Mouse (Mus musculus) midbrain, embryonic 14.5 days (tissue): ENCODE measurements around the gene Mfap3. TPM values are rescaled to one million over a fixed set of nuclear protein-coding genes. Genes with fewer than 3 reads are reported as not detected.
A peak's percentile ranks its signal among the peaks of the same experiment; 100 is the strongest.

Source experiments
- ATAC-seq: fragments of 200-750 bp; cut with Nextera tagmentation; 2 replicates; pipeline ENCODE4 v1.8.0; 2017; ENCODE audit warnings: moderate number of reproducible peaks, moderate library complexity; ENCODE audit not compliant: low FRiP score, low TSS enrichment
- DNase-seq: peaks from one replicate; pipeline ENCODE4 v3.0.0-alpha.2; 2015
- H3K27ac ChIP-seq: fragments of 300-500 bp; sonication (generic); replicated peaks from 2 replicates; pipeline ENCODE4 v1.5.1; 2014; ENCODE audit warnings: mild to moderate bottlenecking, low read depth, low read length, moderate library complexity
- H3K27me3 ChIP-seq: fragments of 300-500 bp; sonication (generic); 2 replicates; pipeline ENCODE4 v1.6.1; 2014; ENCODE audit warnings: low read length, control low read depth, mixed read lengths; ENCODE audit not compliant: control insufficient read depth, insufficient read depth
- H3K36me3 ChIP-seq: fragments of 300-500 bp; sonication (generic); 2 replicates; pipeline ENCODE4 v1.6.1; 2014; ENCODE audit warnings: low read length, control low read depth; ENCODE audit not compliant: control insufficient read depth, insufficient read depth
- H3K4me1 ChIP-seq: fragments of 300-500 bp; sonication (generic); 2 replicates; pipeline ENCODE4 v1.6.1; 2014; ENCODE audit warnings: mild to moderate bottlenecking, antibody characterized with exemption, low read length, control low read depth; ENCODE audit not compliant: control insufficient read depth, insufficient read depth
- H3K4me2 ChIP-seq: fragments of 300-500 bp; sonication (generic); 2 replicates; pipeline ENCODE4 v1.6.1; 2014; ENCODE audit warnings: mild to moderate bottlenecking, low read length, moderate library complexity
- H3K4me3 ChIP-seq: fragments of 300-500 bp; sonication (generic); replicated peaks from 2 replicates; pipeline ENCODE4 v1.5.1; 2014; ENCODE audit warnings: low read depth, low read length
- H3K9ac ChIP-seq: fragments of 300-500 bp; sonication (generic); replicated peaks from 2 replicates; pipeline ENCODE4 v1.6.1; 2014; ENCODE audit warnings: mild to moderate bottlenecking, low read length, moderate library complexity
- H3K9me3 ChIP-seq: fragments of 300-500 bp; sonication (generic); 2 replicates; pipeline ENCODE4 v1.6.1; 2016; ENCODE audit warnings: low read length, control low read depth, mixed read lengths; ENCODE audit not compliant: control insufficient read depth
- WGBS: fragments of 180-500 bp; shearing (Covaris S2); extraction: QIAGEN DNeasy Blood & Tissue Kit; methylation state at CpG from one replicate; pipeline ENCODE4 v1.1.7; 2014; 5-methylcytosine and 5-hydroxymethylcytosine counted together
- polyA plus RNA-seq: library from polyadenylated mRNA; unstranded; fragments of >200 nt; fragmentation: Nextera tagmentation; extraction: Ambion mirVana; gene quantifications from 2 replicates; pipeline ENCODE4 v1.2.1, GENCODE M21; 2014

Mfap3 gene
- polyA plus RNA-seq, 1 experiment from 2014 or later = 68.1 TPM

GRCm38 (mm10) chr11:57564564-57564963 lies 46.1 kb downstream of the Mfap3 start:
- Histone ChIP-seq H3K4me2 (no peak overlapping the region), H3K27me3 (no peaks in the 10 kb centered on the region), H3K9ac (no peak overlapping the region), H3K27ac (no peak overlapping the region), H3K4me3 (no peak overlapping the region), H3K4me1 (peaks cover 19% of the 10 kb centered on the region), H3K36me3 (no peaks in the 10 kb centered on the region), H3K9me3 (no peaks in the 10 kb centered on the region)
- DNase-seq (no peak), ATAC-seq (no peak)
- 67% methylated on average over 12 of the region's 12 CpGs for WGBS

GRCm38 (mm10) chr11:57566091-57567035 lies 47.9 kb downstream of the Mfap3 start:
- no peak overlapping the region for H3K4me3 ChIP-seq
- WGBS = 9% methylated on average over 18 of the region's 18 CpGs
- ATAC-seq (no peak), DNase-seq (peak; percentile 72)
- H3K9me3 ChIP-seq = no peaks in the 10 kb centered on the region
- peak overlapping the region; percentile 37 for H3K4me2 ChIP-seq
- H3K36me3 ChIP-seq = no peaks in the 10 kb centered on the region
- peak overlapping the region; percentile 29; the same call in 1 of the 2 replicates for H3K9ac ChIP-seq
- H3K4me1 ChIP-seq = peaks cover 19% of the 10 kb centered on the region
- peak overlapping the region; percentile 74 for H3K27ac ChIP-seq
- no peaks in the 10 kb centered on the region; the same call in 1 of the 2 replicates for H3K27me3 ChIP-seq

- 95% methylated on average over 2 of the region's 2 CpGs for WGBS
- Histone ChIP-seq H3K27me3 (no peaks in the 10 kb centered on the region; the same call in 1 of the 2 replicates), H3K36me3 (no peaks in the 10 kb centered on the region), H3K9me3 (no peaks in the 10 kb centered on the region), H3K27ac (no peak overlapping the region), H3K4me2 (no peak overlapping the region), H3K9ac (no peak overlapping the region), H3K4me1 (peaks cover 22% of the 10 kb centered on the region), H3K4me3 (no peak overlapping the region)
- DNase-seq = no peak
- no peak for ATAC-seq
These were observed 50.6 kb downstream of the Mfap3 start for GRCm38 (mm10) chr11:57568950-57569490.

- ATAC-seq (no peak), DNase-seq (no peak)
- no peaks in the 10 kb centered on the region for H3K9me3 ChIP-seq
- no peak overlapping the region for H3K4me2 ChIP-seq
- 79% methylated on average over 3 of the region's 3 CpGs for WGBS
- H3K4me1 ChIP-seq = peaks cover 16% of the 10 kb centered on the region
- no peak overlapping the region for H3K4me3 ChIP-seq
- no peak overlapping the region for H3K9ac ChIP-seq
- no peaks in the 10 kb centered on the region for H3K36me3 ChIP-seq
- H3K27me3 ChIP-seq = no peaks in the 10 kb centered on the region; the same call in 1 of the 2 replicates
- H3K27ac ChIP-seq = no peak overlapping the region
These were observed 52.6 kb downstream of the Mfap3 start for GRCm38 (mm10) chr11:57571035-57571434.

GRCm38 (mm10) chr11:57573686-57574274 lies 55.3 kb downstream of the Mfap3 start:
- Histone ChIP-seq H3K27me3 (no peaks in the 10 kb centered on the region; the same call in 1 of the 2 replicates), H3K4me1 (0 out of 2 replicates have a peak, but pooled peaks cover 6% of the 10 kb centered on the region), H3K9me3 (no peaks in the 10 kb centered on the region), H3K4me2 (no peak overlapping the region), H3K36me3 (no peaks in the 10 kb centered on the region), H3K4me3 (no peak overlapping the region), H3K9ac (no peak overlapping the region), H3K27ac (no peak overlapping the region)
- ATAC-seq (no peak), DNase-seq (no peak)
- 60% methylated on average over 14 of the region's 14 CpGs for WGBS

- ATAC-seq = no peak
- H3K4me3 ChIP-seq = no peak overlapping the region
- no peak overlapping the region for H3K4me2 ChIP-seq
- no peaks in the 10 kb centered on the region for H3K36me3 ChIP-seq
- H3K27ac ChIP-seq = no peak overlapping the region
- WGBS = 83% methylated on average over 6 of the region's 6 CpGs
- H3K9me3 ChIP-seq = no peaks in the 10 kb centered on the region; the same call in 1 of the 2 replicates
- H3K4me1 ChIP-seq = 0 out of 2 replicates have a peak, but pooled peaks cover 6% of the 10 kb centered on the region
- no peak for DNase-seq
- H3K9ac ChIP-seq = no peak overlapping the region
- H3K27me3 ChIP-seq = no peaks in the 10 kb centered on the region
These were observed 58.5 kb downstream of the Mfap3 start for GRCm38 (mm10) chr11:57576871-57577515.

GRCm38 (mm10) chr11:57582818-57583635 lies 64.6 kb downstream of the Mfap3 start:
- no peak overlapping the region for H3K4me3 ChIP-seq
- WGBS = 5% methylated on average over 10 of the region's 10 CpGs
- peak overlapping the region; percentile 15 for H3K27ac ChIP-seq
- no peaks in the 10 kb centered on the region for H3K27me3 ChIP-seq
- DNase-seq = peak; percentile 79
- H3K4me1 ChIP-seq = peaks cover 30% of the 10 kb centered on the region
- peak; percentile 79 for ATAC-seq
- H3K4me2 ChIP-seq = 0 out of 2 replicates have a peak overlapping the region, but pooled peaks have one; percentile 6
- no peaks in the 10 kb centered on the region; the same call in 1 of the 2 replicates for H3K9me3 ChIP-seq
- H3K9ac ChIP-seq = no peak overlapping the region
- no peaks in the 10 kb centered on the region for H3K36me3 ChIP-seq
